In genomic region chr19:23830761-23831160, GRCm38 (mm10) we compare ENCODE assay signal across 21 mouse cellular contexts.
DNase-seq lines count a peak whose midpoint lies in the region; ATAC-seq lines count a peak whose summit lies in the region.
"Had no signal": no experiment of that assay in that cellular context is flagged by ENCODE, and none has a peak within 500 bp of the region (broad histone marks: within the 10 kb centered on the region; RNA-seq: fewer than 3 reads in every experiment).

No protein-coding gene starts in this region.

- no peak overlapping the region for H3K4me3 ChIP-seq in forebrain, embryonic 12.5 days (replicated peaks)
- no peak overlapping the region for H3K4me3 ChIP-seq in forebrain, embryonic 11.5 days (ENCODE audit: low read depth, low read length)
- H3K4me3 ChIP-seq in midbrain, embryonic 14.5 days (replicated peaks; ENCODE audit: low read depth, low read length): no peak overlapping the region
- H3K4me3 ChIP-seq in midbrain, embryonic 16.5 days (ENCODE audit: low read depth, low read length): no peak overlapping the region
- H3K4me3 ChIP-seq in forebrain, embryonic 16.5 days (replicated peaks; ENCODE audit: low read length): no peak overlapping the region
- H3K4me3 ChIP-seq in neural tube, embryonic 14.5 days (ENCODE audit: low read depth, low read length): no peak overlapping the region
- H3K4me3 ChIP-seq: embryonic facial prominence, embryonic 12.5 days; erythroblast, embryonic 14.5 days; limb, embryonic 13.5 days; liver, embryonic 15.5 days; stomach, embryonic 15.5 days had no signal

- H3K9me3 ChIP-seq in forebrain, embryonic 12.5 days: no peaks in the 10 kb centered on the region
- H3K9me3 ChIP-seq in forebrain, embryonic 11.5 days (ENCODE audit: control insufficient read depth, low read length): no peaks in the 10 kb centered on the region; the same call in 1 of the 2 replicates
- H3K9me3 ChIP-seq in midbrain, embryonic 14.5 days (ENCODE audit: control insufficient read depth, low read length): no peaks in the 10 kb centered on the region
- no peaks in the 10 kb centered on the region for H3K9me3 ChIP-seq in midbrain, embryonic 16.5 days (replicated peaks; ENCODE audit: control insufficient read depth, low read length, poor library complexity, severe bottlenecking)
- H3K9me3 ChIP-seq in forebrain, embryonic 16.5 days (ENCODE audit: control insufficient read depth, low read length): no peaks in the 10 kb centered on the region
- no peaks in the 10 kb centered on the region for H3K9me3 ChIP-seq in neural tube, embryonic 14.5 days (ENCODE audit: control insufficient read depth, low read length)
- H3K9me3 ChIP-seq: embryonic facial prominence, embryonic 12.5 days; limb, embryonic 13.5 days; liver, embryonic 15.5 days; stomach, embryonic 15.5 days had no signal

- 70% methylated on average over 7 of the region's 7 CpGs for WGBS in forebrain, embryonic 12.5 days
- WGBS in forebrain, embryonic 11.5 days: 80% methylated on average over 7 of the region's 7 CpGs
- WGBS in midbrain, embryonic 14.5 days: 64% methylated on average over 7 of the region's 7 CpGs
- 61% methylated on average over 7 of the region's 7 CpGs for WGBS in midbrain, embryonic 16.5 days
- 46% methylated on average over 7 of the region's 7 CpGs for WGBS in forebrain, embryonic 16.5 days
- 46% methylated on average over 7 of the region's 7 CpGs for WGBS in neural tube, embryonic 14.5 days

- no peaks in the 10 kb centered on the region for H3K36me3 ChIP-seq in forebrain, embryonic 12.5 days (replicated peaks)
- H3K36me3 ChIP-seq in forebrain, embryonic 11.5 days (ENCODE audit: control insufficient read depth, insufficient read depth, low read length): no peaks in the 10 kb centered on the region
- no peaks in the 10 kb centered on the region for H3K36me3 ChIP-seq in midbrain, embryonic 14.5 days (ENCODE audit: control insufficient read depth, insufficient read depth, low read length)
- H3K36me3 ChIP-seq in midbrain, embryonic 16.5 days (ENCODE audit: control insufficient read depth, insufficient read depth, low read length): peaks cover 4% of the 10 kb centered on the region; the same call in 1 of the 2 replicates
- H3K36me3 ChIP-seq in forebrain, embryonic 16.5 days (ENCODE audit: control insufficient read depth, insufficient read depth): no peaks in the 10 kb centered on the region
- no peaks in the 10 kb centered on the region for H3K36me3 ChIP-seq in neural tube, embryonic 14.5 days (ENCODE audit: control insufficient read depth, insufficient read depth, low read length)
- H3K36me3 ChIP-seq: embryonic facial prominence, embryonic 12.5 days; limb, embryonic 13.5 days; liver, embryonic 15.5 days; stomach, embryonic 15.5 days had no signal

- H3K27me3 ChIP-seq in forebrain, embryonic 12.5 days: no peaks in the 10 kb centered on the region
- H3K27me3 ChIP-seq in forebrain, embryonic 11.5 days (ENCODE audit: control insufficient read depth, insufficient read depth, low read length): no peaks in the 10 kb centered on the region
- H3K27me3 ChIP-seq in midbrain, embryonic 14.5 days (ENCODE audit: control insufficient read depth, insufficient read depth, low read length): no peaks in the 10 kb centered on the region
- no peaks in the 10 kb centered on the region for H3K27me3 ChIP-seq in midbrain, embryonic 16.5 days (ENCODE audit: control insufficient read depth, insufficient read depth, low read depth, low read length)
- H3K27me3 ChIP-seq in forebrain, embryonic 16.5 days (replicated peaks; ENCODE audit: control insufficient read depth, insufficient read depth, low read length): no peaks in the 10 kb centered on the region
- no peaks in the 10 kb centered on the region for H3K27me3 ChIP-seq in neural tube, embryonic 14.5 days (ENCODE audit: control insufficient read depth, insufficient read depth, low read length)
- H3K27me3 ChIP-seq: embryonic facial prominence, embryonic 12.5 days; limb, embryonic 13.5 days; liver, embryonic 15.5 days; stomach, embryonic 15.5 days had no signal

- no peak for DNase-seq in forebrain, embryonic 11.5 days (ENCODE audit: low spot score)
- DNase-seq in midbrain, embryonic 14.5 days: peak; percentile 46
- no peak for DNase-seq in urinary bladder, postnatal 14 days (ENCODE audit: low spot score)
- DNase-seq in frontal cortex, adult 2 months (ENCODE audit: extremely low spot score in 1 of 2, low spot score in 1 of 2): no peak
- DNase-seq: adrenal gland, adult 8-10 months; cerebellum, adult 9-11 months; gastrocnemius, postnatal 25 days; right cerebral cortex, postnatal 25 days had no signal

- no peak for ATAC-seq in forebrain, embryonic 12.5 days (ENCODE audit: low FRiP score)
- no peak for ATAC-seq in forebrain, embryonic 11.5 days (replicated peaks; ENCODE audit: low FRiP score)
- no peak for ATAC-seq in midbrain, embryonic 14.5 days (ENCODE audit: low FRiP score, low TSS enrichment)
- ATAC-seq in midbrain, embryonic 16.5 days: no peak
- peak; percentile 21 for ATAC-seq in forebrain, embryonic 16.5 days
- ATAC-seq in neural tube, embryonic 14.5 days (ENCODE audit: low read depth): peak; percentile 47; the same call in 1 of the 2 replicates
- ATAC-seq: CD4-positive, CD25-positive, alpha-beta regulatory T cell, adult 4 months; intestine, postnatal 0 days; lung, postnatal 0 days; Patski had no signal

- peaks cover 24% of the 10 kb centered on the region for H3K4me1 ChIP-seq in forebrain, embryonic 12.5 days
- H3K4me1 ChIP-seq in forebrain, embryonic 11.5 days (replicated peaks; ENCODE audit: control insufficient read depth, insufficient read depth, low read length): no peaks in the 10 kb centered on the region
- peaks cover 31% of the 10 kb centered on the region for H3K4me1 ChIP-seq in midbrain, embryonic 14.5 days (ENCODE audit: control insufficient read depth, insufficient read depth, low read length)
- peaks cover 21% of the 10 kb centered on the region for H3K4me1 ChIP-seq in midbrain, embryonic 16.5 days (ENCODE audit: control insufficient read depth, insufficient read depth, low read length)
- peaks cover 18% of the 10 kb centered on the region for H3K4me1 ChIP-seq in forebrain, embryonic 16.5 days (replicated peaks; ENCODE audit: control insufficient read depth, insufficient read depth, low read length)
- H3K4me1 ChIP-seq in neural tube, embryonic 14.5 days (ENCODE audit: control insufficient read depth, insufficient read depth, low read length): peaks cover 14% of the 10 kb centered on the region; the same call in 1 of the 2 replicates
- H3K4me1 ChIP-seq: embryonic facial prominence, embryonic 12.5 days; liver, embryonic 15.5 days; stomach, embryonic 15.5 days had no signal

- H3K27ac ChIP-seq in forebrain, embryonic 12.5 days: 0 out of 2 replicates have a peak overlapping the region, but pooled peaks have one; percentile 5
- no peak overlapping the region for H3K27ac ChIP-seq in forebrain, embryonic 11.5 days (ENCODE audit: low read depth, low read length)
- no peak overlapping the region for H3K27ac ChIP-seq in midbrain, embryonic 14.5 days (replicated peaks; ENCODE audit: low read depth, low read length)
- no peak overlapping the region for H3K27ac ChIP-seq in midbrain, embryonic 16.5 days (ENCODE audit: low read length)
- peak overlapping the region; percentile 29; the same call in 1 of the 2 replicates for H3K27ac ChIP-seq in forebrain, embryonic 16.5 days (ENCODE audit: low read length)
- no peak overlapping the region; the same call in 1 of the 2 replicates for H3K27ac ChIP-seq in neural tube, embryonic 14.5 days (ENCODE audit: low read depth, low read length)
- H3K27ac ChIP-seq: embryonic facial prominence, embryonic 12.5 days; limb, embryonic 13.5 days; liver, embryonic 15.5 days; stomach, embryonic 15.5 days had no signal

- H3K4me2 ChIP-seq in forebrain, embryonic 12.5 days: no peak overlapping the region
- H3K4me2 ChIP-seq in forebrain, embryonic 11.5 days (ENCODE audit: low read depth, low read length, severe bottlenecking): no peak overlapping the region
- no peak overlapping the region for H3K4me2 ChIP-seq in midbrain, embryonic 14.5 days (ENCODE audit: low read length)
- H3K4me2 ChIP-seq in midbrain, embryonic 16.5 days (ENCODE audit: low read length): no peak overlapping the region
- no peak overlapping the region for H3K4me2 ChIP-seq in forebrain, embryonic 16.5 days (ENCODE audit: low read length)
- no peak overlapping the region for H3K4me2 ChIP-seq in neural tube, embryonic 14.5 days (ENCODE audit: low read depth, low read length)
- H3K4me2 ChIP-seq: embryonic facial prominence, embryonic 12.5 days; limb, embryonic 13.5 days; liver, embryonic 15.5 days; stomach, embryonic 15.5 days had no signal

- no peak overlapping the region for H3K9ac ChIP-seq in forebrain, embryonic 12.5 days
- no peak overlapping the region for H3K9ac ChIP-seq in forebrain, embryonic 11.5 days (ENCODE audit: low read length)
- no peak overlapping the region for H3K9ac ChIP-seq in midbrain, embryonic 14.5 days (replicated peaks; ENCODE audit: low read length)
- H3K9ac ChIP-seq in midbrain, embryonic 16.5 days (ENCODE audit: low read depth, low read length): no peak overlapping the region
- H3K9ac ChIP-seq in forebrain, embryonic 16.5 days (replicated peaks; ENCODE audit: low read depth, low read length): no peak overlapping the region
- H3K9ac ChIP-seq in neural tube, embryonic 14.5 days (replicated peaks; ENCODE audit: low read depth, low read length): no peak overlapping the region
- H3K9ac ChIP-seq: embryonic facial prominence, embryonic 12.5 days; limb, embryonic 13.5 days; liver, embryonic 15.5 days; stomach, embryonic 15.5 days had no signal

Comparison
In these comparisons a context has a peak if more than half of its experiments do, and no peak if none do; other contexts are left out.
1. ATAC-seq: peak in forebrain, embryonic 16.5 days (single experiment) and neural tube, embryonic 14.5 days (single experiment); none in forebrain, embryonic 12.5 days (single experiment), forebrain, embryonic 11.5 days (single experiment), midbrain, embryonic 14.5 days (single experiment) and midbrain, embryonic 16.5 days (single experiment).
2. H3K27ac ChIP-seq: peak in forebrain, embryonic 12.5 days (single experiment) and forebrain, embryonic 16.5 days (single experiment); none in forebrain, embryonic 11.5 days (single experiment), midbrain, embryonic 14.5 days (single experiment), midbrain, embryonic 16.5 days (single experiment) and neural tube, embryonic 14.5 days (single experiment).